Mouse (Mus musculus) brain, adult 2 months (tissue): ENCODE results near the gene Aco1.

Experiments used
- DNase-seq: peaks from one replicate; pipeline ENCODE4 v3.0.0; 2011; ENCODE audit warnings: low read depth, low spot score

Aco1 gene

DNA sequence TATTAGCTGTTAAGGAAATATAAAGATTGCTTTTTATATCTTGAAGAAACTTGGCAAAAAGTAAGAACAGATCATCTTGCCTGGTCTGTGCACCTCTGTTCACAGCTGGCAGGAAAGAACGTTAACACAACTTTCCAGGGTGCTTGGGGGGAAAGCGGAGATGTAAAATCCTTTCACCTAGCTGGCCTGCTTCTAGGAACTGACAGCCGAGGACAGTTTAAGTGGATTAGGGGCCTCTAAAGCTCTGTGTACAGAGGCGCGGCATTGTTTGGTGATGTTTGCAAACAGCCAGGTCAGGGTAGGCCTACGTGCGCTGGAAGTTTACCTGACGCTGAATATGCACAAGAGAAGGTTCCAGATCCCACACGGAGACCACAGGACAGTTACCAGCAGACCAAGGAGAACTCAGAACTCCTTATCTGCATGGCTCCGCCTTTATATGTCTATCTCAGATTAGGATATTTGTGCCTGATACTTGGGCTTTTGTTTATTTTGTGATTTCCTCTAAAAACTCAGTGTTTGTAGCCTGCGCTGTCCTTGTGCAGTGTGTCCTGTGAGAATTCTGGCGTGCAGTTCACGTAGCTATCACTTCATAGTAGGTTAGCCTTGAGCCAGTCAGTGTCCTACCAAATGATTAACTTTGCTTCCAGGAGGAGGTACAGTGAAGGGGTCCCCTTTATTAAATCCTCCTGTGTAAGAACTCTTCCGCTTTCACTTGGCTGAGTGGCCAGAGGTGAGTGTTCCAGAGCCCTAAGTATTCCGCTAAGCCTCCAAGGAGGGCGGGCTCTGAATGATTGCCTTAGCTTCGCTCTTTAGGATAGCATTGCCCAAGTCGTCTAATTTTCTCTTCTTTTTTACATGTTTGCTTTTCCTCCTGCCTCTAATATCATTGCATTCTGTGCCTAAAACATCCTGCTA lies 14.0 kb downstream of the Aco1 start:
- DNase-seq = no peak

DNA sequence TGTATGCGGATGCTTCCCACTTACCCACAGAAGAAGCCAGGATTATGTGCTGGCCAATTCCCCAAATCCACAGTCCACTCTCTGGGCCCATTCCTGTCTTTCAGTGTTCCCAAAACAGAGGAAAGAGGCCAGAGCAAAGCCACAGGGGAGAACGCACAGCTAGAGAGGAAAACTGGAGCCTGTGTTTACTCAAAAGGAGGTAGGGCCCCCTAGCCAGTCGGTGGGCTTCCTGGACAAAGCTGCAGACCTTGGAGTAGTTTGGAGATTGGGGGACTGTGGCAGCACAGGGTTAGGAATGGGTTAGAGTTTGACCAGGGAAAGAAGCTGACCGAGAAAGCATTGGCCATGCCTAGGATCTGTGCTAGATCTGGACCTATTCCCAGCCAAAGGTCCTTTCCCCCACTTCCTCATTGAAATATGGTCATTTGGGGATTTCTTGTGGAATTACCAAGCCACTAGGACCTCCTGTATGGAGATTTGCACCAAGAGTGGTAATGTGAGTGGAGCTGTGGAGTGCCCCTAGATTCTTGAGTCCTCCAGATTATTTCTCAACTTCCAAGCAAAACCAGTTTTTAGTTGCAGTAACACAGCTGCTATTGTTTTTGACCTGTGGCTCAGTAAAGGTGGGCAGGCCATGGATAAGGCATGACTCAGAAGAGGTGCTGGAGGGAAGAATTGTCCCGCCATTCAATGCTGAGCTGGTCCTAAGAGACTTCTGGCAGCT lies 14.8 kb downstream of the Aco1 start:
- DNase-seq = no peak

- peak; percentile 55 for DNase-seq
These were observed 15.3 kb downstream of the Aco1 start for GRCm38 (mm10) chr4:40158224-40158540.

- DNase-seq = no peak
These were observed 17.9 kb downstream of the Aco1 start for GRCm38 (mm10) chr4:40160591-40161434.

- no peak for DNase-seq
These were observed 20.8 kb downstream of the Aco1 start for GRCm38 (mm10) chr4:40163646-40164045.

GRCm38 (mm10) chr4:40171477-40171876 lies 28.6 kb downstream of the Aco1 start:
- no peak for DNase-seq

DNA sequence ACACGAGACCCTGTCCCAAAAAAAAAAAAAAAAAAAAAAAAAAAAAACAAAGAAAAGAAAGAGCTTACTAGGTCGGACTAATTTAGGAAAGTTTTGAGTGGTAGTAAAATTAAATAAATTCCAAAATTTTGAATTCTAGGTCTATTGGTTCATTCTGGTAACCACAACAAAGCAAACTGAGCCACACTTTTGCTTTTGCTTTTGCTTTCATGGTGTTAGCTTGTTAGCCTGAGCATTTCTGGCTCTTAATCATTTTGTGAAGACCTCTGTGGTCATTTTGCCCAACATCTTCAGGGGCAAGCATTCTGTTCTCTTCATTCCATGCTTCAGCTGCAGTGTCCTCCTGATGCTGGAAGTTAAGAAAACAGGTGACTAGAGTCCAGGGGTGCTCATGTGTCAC lies 29.5 kb downstream of the Aco1 start:
- DNase-seq = no peak

- DNase-seq = no peak
These were observed 31.4 kb downstream of the Aco1 start for GRCm38 (mm10) chr4:40174321-40174720.

- no peak for DNase-seq
These were observed 35.7 kb downstream of the Aco1 start for GRCm38 (mm10) chr4:40178584-40178983.

- DNase-seq = no peak
These were observed 37.2 kb downstream of the Aco1 start for GRCm38 (mm10) chr4:40180046-40180445.

DNA sequence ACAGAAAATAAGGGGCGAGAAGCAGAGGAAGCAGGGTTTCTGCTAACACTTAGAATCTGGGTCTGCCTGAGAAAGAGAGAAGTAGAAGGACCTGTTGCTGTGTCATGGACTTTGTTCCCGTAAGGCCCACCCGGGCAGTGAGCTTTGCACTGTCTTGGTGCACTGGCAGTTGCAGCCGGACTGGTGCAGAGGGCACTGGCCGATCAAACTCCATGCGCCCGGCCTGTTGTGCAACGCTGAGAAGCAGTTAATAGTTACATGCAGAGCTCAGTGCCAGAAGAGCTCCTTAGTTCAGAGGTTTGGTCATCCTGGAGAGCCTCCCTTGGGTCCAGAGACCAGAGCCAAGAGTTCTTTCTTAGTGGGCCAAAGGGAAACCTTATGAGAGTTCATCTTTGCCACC lies 38.8 kb downstream of the Aco1 start:
- DNase-seq = no peak

DNA sequence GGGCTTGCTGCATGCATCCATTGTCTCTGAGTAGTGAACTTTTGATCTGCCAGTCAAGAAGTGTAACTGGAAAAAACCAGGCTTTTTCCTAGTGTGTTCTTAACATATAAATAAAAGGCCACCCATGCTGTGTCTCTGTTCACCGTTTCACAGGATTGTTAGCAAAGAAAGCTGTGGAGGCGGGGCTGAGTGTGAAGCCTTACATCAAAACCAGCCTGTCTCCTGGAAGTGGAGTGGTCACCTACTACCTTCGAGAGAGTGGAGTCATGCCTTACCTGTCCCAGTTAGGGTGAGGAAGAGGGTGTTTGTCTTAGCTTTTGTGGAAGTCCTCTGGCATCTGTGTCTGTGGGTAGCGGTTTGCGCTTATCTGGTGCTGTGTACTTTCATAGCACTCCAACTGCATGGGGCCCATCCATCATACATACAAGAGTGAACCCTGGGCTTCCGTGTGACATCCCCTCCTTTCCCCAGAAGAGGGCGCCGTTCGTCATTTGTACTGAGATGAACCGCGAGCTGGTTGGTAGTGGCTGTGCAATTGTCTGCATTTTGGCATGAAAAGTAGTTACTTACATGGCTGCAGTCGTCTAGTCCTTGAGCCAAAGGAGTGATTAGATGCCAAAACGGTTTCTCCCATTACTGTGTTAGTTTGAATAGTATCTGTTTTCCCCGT lies 39.9 kb downstream of the Aco1 start:
- peak; percentile 66 for DNase-seq

- no peak for DNase-seq
These were observed 40.9 kb downstream of the Aco1 start for GRCm38 (mm10) chr4:40183781-40184180.

- no peak for DNase-seq
These were observed 41.6 kb downstream of the Aco1 start for GRCm38 (mm10) chr4:40184470-40184869.

DNA sequence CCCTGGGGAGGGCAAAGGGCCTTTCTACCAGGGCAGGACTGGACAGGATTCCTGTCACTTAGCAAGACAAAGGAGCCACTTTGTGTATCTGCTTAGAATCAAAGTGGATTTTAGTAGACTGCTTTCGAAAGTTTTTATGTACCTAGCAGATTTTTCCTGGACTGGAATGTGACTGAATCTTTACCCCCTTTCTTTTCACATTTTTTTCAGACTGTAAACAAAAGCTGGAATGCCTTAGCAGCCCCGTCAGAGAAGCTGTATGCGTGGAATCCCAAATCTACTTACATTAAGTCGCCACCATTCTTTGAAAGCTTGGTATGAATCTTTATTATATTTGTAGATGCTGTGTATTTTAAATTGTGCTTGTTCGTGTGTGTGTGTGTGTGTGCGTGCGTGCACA lies 45.1 kb downstream of the Aco1 start:
- no peak for DNase-seq

GRCm38 (mm10) chr4:40192246-40192645 lies 49.4 kb downstream of the Aco1 start:
- DNase-seq = no peak

- DNase-seq = no peak
These were observed 50.6 kb downstream of the Aco1 start for GRCm38 (mm10) chr4:40193461-40193860.

- DNase-seq = no peak
These were observed 52.5 kb downstream of the Aco1 start for GRCm38 (mm10) chr4:40195336-40195735.

DNA sequence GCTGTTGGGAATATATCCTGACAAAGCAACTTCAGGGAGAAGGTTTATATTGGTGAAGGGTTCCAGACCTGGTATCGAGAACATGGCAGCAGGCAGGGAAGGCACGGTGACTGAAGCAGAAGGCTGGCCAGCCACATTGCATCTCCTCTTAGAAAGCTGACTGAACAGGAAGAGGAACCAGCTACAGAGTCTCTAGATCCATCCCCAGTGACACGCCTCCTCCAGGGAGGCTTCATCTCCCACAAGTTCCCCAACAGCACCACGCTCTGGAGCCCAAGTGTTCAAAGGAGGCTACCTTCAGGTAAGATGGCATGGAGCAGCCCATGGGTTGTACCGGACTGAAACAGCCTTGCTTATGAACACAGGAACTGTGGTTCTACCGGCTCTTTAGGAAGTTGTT lies 59.3 kb downstream of the Aco1 start:
- DNase-seq = no peak

GRCm38 (mm10) chr4:40204374-40204773 lies 61.5 kb downstream of the Aco1 start:
- DNase-seq = no peak

DNA sequence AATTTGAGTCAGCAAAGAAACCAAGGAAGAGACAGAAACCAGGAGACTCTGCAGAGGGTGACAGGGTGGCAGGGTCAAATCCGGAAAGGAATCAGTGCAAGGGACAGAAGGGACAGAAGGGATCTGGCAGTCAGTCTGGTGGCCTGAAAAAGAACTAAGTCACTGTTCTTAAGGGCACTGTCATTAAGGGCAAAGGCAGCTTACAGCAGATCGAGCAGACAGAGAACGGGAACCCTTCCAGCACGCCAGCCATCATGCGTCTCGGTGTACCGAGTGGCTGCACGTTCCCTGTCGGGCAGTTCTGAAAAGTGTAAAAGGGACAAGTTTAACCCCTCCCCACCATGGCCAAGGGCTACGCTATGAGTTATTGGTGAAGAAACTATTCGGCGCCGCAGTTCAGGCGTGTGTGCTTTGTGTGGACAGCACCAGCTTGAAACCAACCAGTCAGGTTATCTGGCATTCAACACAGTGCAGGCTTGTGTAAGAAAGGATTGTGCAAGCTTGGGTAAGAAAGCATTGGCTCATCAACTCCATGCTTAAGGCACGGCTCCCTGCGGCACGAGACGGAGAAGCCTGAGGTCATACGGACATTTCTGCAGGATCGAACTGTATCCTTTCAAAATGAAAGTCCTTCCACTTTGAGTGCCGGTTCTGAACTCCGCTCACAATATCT lies 62.5 kb downstream of the Aco1 start:
- no peak for DNase-seq
